ENCODE assay signal across 8 mouse cellular contexts in genomic region chr4:117133817-117134600, GRCm38 (mm10). TPM values are rescaled to one million over a fixed set of nuclear protein-coding genes. Genes with fewer than 3 reads are reported as not detected.
A peak's percentile ranks its signal among the peaks of the same experiment; 100 is the strongest.
DNase-seq lines count a peak whose midpoint lies in the region; ATAC-seq and TF ChIP-seq lines count a peak whose summit lies in the region.

Plk3 (minus strand) TSS chr4:117133963.

- peak; percentile 99 for DNase-seq in CH12.LX (ENCODE audit: extremely low read depth)
- DNase-seq in c-Kit-positive CD71-positive TER-119-negative erythroid progenitor cells, embryonic 14.5 days (ENCODE audit: low read depth) = peak; percentile 97
- DNase-seq in heart, postnatal 0 days (ENCODE audit: low spot score) = peak; percentile 95
- peak; percentile 98 for DNase-seq in kidney, postnatal 4 days

- peaks cover 21 to 62% of the 10 kb centered on the region in 2 experiments for H3K4me1 ChIP-seq in CH12.LX (ENCODE audit: control insufficient read depth in 1 of 2, insufficient read depth in 2 of 2)
- peaks cover 38% of the 10 kb centered on the region for H3K4me1 ChIP-seq in forebrain, embryonic 12.5 days
- H3K4me1 ChIP-seq in heart, postnatal 0 days (ENCODE audit: control insufficient read depth, insufficient read depth) = 0 out of 2 replicates have a peak, but pooled peaks cover 4% of the 10 kb centered on the region
- peaks cover 35% of the 10 kb centered on the region for H3K4me1 ChIP-seq in liver, embryonic 16.5 days (ENCODE audit: control insufficient read depth, low read depth, low read length)
- peaks cover 38% of the 10 kb centered on the region for H3K4me1 ChIP-seq in neural tube, embryonic 13.5 days (replicated peaks)
- peaks cover 17% of the 10 kb centered on the region for H3K4me1 ChIP-seq in testis, adult 2 months (ENCODE audit: control insufficient read depth, insufficient read depth, low read length)

- dilution Hi-C loops in CH12.LX (cut with MboI; ENCODE audit: extremely low pct_ligation_motif_present, extremely low pct_unique_long_range_greater_than_20kb, low sequenced_read_pairs) = no loop called here

- no peaks in the 10 kb centered on the region for H3K27me3 ChIP-seq in CH12.LX (replicated peaks)
- H3K27me3 ChIP-seq in forebrain, embryonic 12.5 days = peaks cover 31% of the 10 kb centered on the region
- peaks cover 9% of the 10 kb centered on the region; the same call in 1 of the 2 replicates for H3K27me3 ChIP-seq in heart, postnatal 0 days (ENCODE audit: control insufficient read depth, insufficient read depth, low read length)
- peaks cover 21% of the 10 kb centered on the region for H3K27me3 ChIP-seq in liver, embryonic 16.5 days (ENCODE audit: control insufficient read depth, insufficient read depth, low read depth, low read length)
- no peaks in the 10 kb centered on the region for H3K27me3 ChIP-seq in neural tube, embryonic 13.5 days
- H3K27me3 ChIP-seq in testis, adult 2 months (ENCODE audit: control insufficient read depth, insufficient read depth, low read length) = no peaks in the 10 kb centered on the region

- peak in 1 of 2 experiments; percentile 50; a peak in 2 of 4 replicates for TF ChIP-seq CTCF in CH12.LX (conservative IDR thresholded peaks at IDR 0.05 in 1 of 2, IDR thresholded peaks at IDR 0.05 in 1 of 2; ENCODE audit: low read depth in 2 of 2, low read length in 2 of 2)
- no peak for TF ChIP-seq CTCF in heart, postnatal 0 days (IDR thresholded peaks at IDR 0.05; ENCODE audit: low read depth)
- no peak for TF ChIP-seq CTCF in testis, adult 2 months (IDR thresholded peaks at IDR 0.05; ENCODE audit: control insufficient read depth, insufficient read depth, insufficient replicate concordance, low read depth, low read length)

- peak; percentile 40 for TF ChIP-seq RAD21 in CH12.LX (IDR thresholded peaks at IDR 0.05; ENCODE audit: low read depth, low read length)

- 0 out of 2 replicates have a peak within 1 kb of the TSS, but pooled peaks have one; percentile 9 for H3K27ac ChIP-seq in CH12.LX (ENCODE audit: insufficient read depth, low read depth)
- H3K27ac ChIP-seq in forebrain, embryonic 12.5 days = peak within 1 kb of the TSS; percentile 59; the same call in 1 of the 2 replicates
- peak within 1 kb of the TSS; percentile 7 for H3K27ac ChIP-seq in heart, postnatal 0 days (ENCODE audit: low read depth)
- H3K27ac ChIP-seq in liver, embryonic 16.5 days (ENCODE audit: low read length) = peak within 1 kb of the TSS; percentile 83
- peak within 1 kb of the TSS; percentile 81 for H3K27ac ChIP-seq in neural tube, embryonic 13.5 days (replicated peaks)
- H3K27ac ChIP-seq in testis, adult 2 months (ENCODE audit: control insufficient read depth, insufficient read depth, low read depth, low read length) = no peak within 1 kb of the TSS

- 1% methylated on average over 46 of the region's 48 CpGs for WGBS in forebrain, embryonic 12.5 days
- 3% methylated on average over 39 of the region's 48 CpGs for WGBS in heart, postnatal 0 days
- 3% methylated on average over 36 of the region's 48 CpGs for WGBS in liver, embryonic 16.5 days (ENCODE audit: insufficient replicate concordance)
- WGBS in neural tube, embryonic 13.5 days = 3% methylated on average over 42 of the region's 48 CpGs

- H3K9ac ChIP-seq in CH12.LX (ENCODE audit: insufficient read depth, low read depth) = peak within 1 kb of the TSS; percentile 97
- peak within 1 kb of the TSS; percentile 83 for H3K9ac ChIP-seq in forebrain, embryonic 12.5 days
- peak within 1 kb of the TSS; percentile 61 for H3K9ac ChIP-seq in heart, postnatal 0 days (replicated peaks; ENCODE audit: low read depth, low read length)
- H3K9ac ChIP-seq in liver, embryonic 16.5 days (ENCODE audit: low read depth, low read length) = peak within 1 kb of the TSS; percentile 82
- H3K9ac ChIP-seq in neural tube, embryonic 13.5 days = peak within 1 kb of the TSS; percentile 92

- H3K4me2 ChIP-seq in CH12.LX (ENCODE audit: insufficient read depth, low read depth, poor library complexity, severe bottlenecking) = peak within 1 kb of the TSS; percentile 91
- peak within 1 kb of the TSS; percentile 93 for H3K4me2 ChIP-seq in forebrain, embryonic 12.5 days
- peak within 1 kb of the TSS; percentile 78 for H3K4me2 ChIP-seq in heart, postnatal 0 days (ENCODE audit: low read depth, low read length)
- peak within 1 kb of the TSS; percentile 97 for H3K4me2 ChIP-seq in liver, embryonic 16.5 days (ENCODE audit: low read depth, low read length)
- peak within 1 kb of the TSS; percentile 76 for H3K4me2 ChIP-seq in neural tube, embryonic 13.5 days

- H3K4me3 ChIP-seq in CH12.LX (replicated peaks in 1 of 3; ENCODE audit: low read depth in 2 of 3, low read length in 2 of 3, poor library complexity in 1 of 3) = peak within 1 kb of the TSS; percentile 86 to 98 (median 91)
- H3K4me3 ChIP-seq in forebrain, embryonic 12.5 days (replicated peaks) = peak within 1 kb of the TSS; percentile 87
- H3K4me3 ChIP-seq in heart, postnatal 0 days (ENCODE audit: low read depth, low read length) = peak within 1 kb of the TSS; percentile 70
- peak within 1 kb of the TSS; percentile 79 for H3K4me3 ChIP-seq in liver, embryonic 16.5 days (ENCODE audit: low read depth, low read length)
- peak within 1 kb of the TSS; percentile 83 for H3K4me3 ChIP-seq in neural tube, embryonic 13.5 days
- H3K4me3 ChIP-seq in testis, adult 2 months (ENCODE audit: control insufficient read depth, low read depth, low read length) = peak within 1 kb of the TSS; percentile 84

- peak; percentile 90 for ATAC-seq in forebrain, embryonic 12.5 days (ENCODE audit: low FRiP score)
- ATAC-seq in heart, postnatal 0 days (ENCODE audit: insufficient read depth, low read depth) = peak; percentile 94
- ATAC-seq in liver, embryonic 16.5 days (ENCODE audit: low read depth) = peak; percentile 79
- peak; percentile 91 for ATAC-seq in neural tube, embryonic 13.5 days (ENCODE audit: low read depth)

- H3K9me3 ChIP-seq in CH12.LX (replicated peaks; ENCODE audit: low read length) = no peaks in the 10 kb centered on the region
- H3K9me3 ChIP-seq in forebrain, embryonic 12.5 days = no peaks in the 10 kb centered on the region
- H3K9me3 ChIP-seq in heart, postnatal 0 days (replicated peaks; ENCODE audit: control insufficient read depth, low read length) = no peaks in the 10 kb centered on the region
- H3K9me3 ChIP-seq in liver, embryonic 16.5 days (replicated peaks; ENCODE audit: control insufficient read depth, low read length) = no peaks in the 10 kb centered on the region
- no peaks in the 10 kb centered on the region for H3K9me3 ChIP-seq in neural tube, embryonic 13.5 days

- peaks cover 23 to 33% of the 10 kb centered on the region in 2 experiments for H3K36me3 ChIP-seq in CH12.LX (replicated peaks in 1 of 2; ENCODE audit: control insufficient read depth in 1 of 2, insufficient read depth in 1 of 2, low read length in 1 of 2)
- peaks cover 11% of the 10 kb centered on the region for H3K36me3 ChIP-seq in forebrain, embryonic 12.5 days (replicated peaks)
- H3K36me3 ChIP-seq in heart, postnatal 0 days (replicated peaks; ENCODE audit: control insufficient read depth, insufficient read depth, low read length) = no peaks in the 10 kb centered on the region
- H3K36me3 ChIP-seq in liver, embryonic 16.5 days (ENCODE audit: control insufficient read depth, insufficient read depth) = no peaks in the 10 kb centered on the region
- peaks cover 16% of the 10 kb centered on the region for H3K36me3 ChIP-seq in neural tube, embryonic 13.5 days
- no peaks in the 10 kb centered on the region for H3K36me3 ChIP-seq in testis, adult 2 months (ENCODE audit: control insufficient read depth, insufficient read depth, low read length)

- H3K79me2 ChIP-seq in CH12.LX (replicated peaks; ENCODE audit: control insufficient read depth, extremely low read depth, insufficient read depth, poor library complexity, severe bottlenecking) = peaks cover 20% of the 10 kb centered on the region

- TF ChIP-seq EP300 in CH12.LX (IDR thresholded peaks at IDR 0.05; ENCODE audit: low read length) = no peak; the same call in 1 of the 2 replicates
- no peak for TF ChIP-seq EP300 in heart, postnatal 0 days (IDR thresholded peaks at IDR 0.05; ENCODE audit: low read depth)

- in situ Hi-C loops in CH12.LX (cut with MboI; ENCODE audit: low pct_ligation_motif_present, low pct_unique_long_range_greater_than_20kb, low sequenced_read_pairs) = loop anchor here (5.0 kb wide), 1 partner anchor 132 kb away; no protein-coding TSS in a partner anchor

- TF ChIP-seq POLR2A in CH12.LX (IDR thresholded peaks at IDR 0.05; ENCODE audit: low read depth, low read length) = peak; percentile 98
- TF ChIP-seq POLR2A in testis, adult 2 months (IDR thresholded peaks at IDR 0.05; ENCODE audit: control insufficient read depth, low read depth, low read length) = 0 out of 2 replicates have a peak, but pooled peaks have one; percentile 24

TF ChIP-seq in CH12.LX, 34 proteins besides CTCF, POLR2A, EP300 and RAD21 (continues in another document):
- TF ChIP-seq JUND (conservative IDR thresholded peaks at IDR 0.05; ENCODE audit: low read depth, low read length) (no peak), ETS1 (conservative IDR thresholded peaks at IDR 0.05; ENCODE audit: low read depth, low read length) (peak; percentile 26), BHLHE40 (IDR thresholded peaks at IDR 0.05; ENCODE audit: low read depth, low read length) (no peak; the same call in 1 of the 2 replicates), E2F4 (IDR thresholded peaks at IDR 0.05; ENCODE audit: insufficient replicate concordance, low read depth, low read length) (no peak), USF1 (IDR thresholded peaks at IDR 0.05; ENCODE audit: low read depth, low read length) (no peak), MXI1 (IDR thresholded peaks at IDR 0.05; ENCODE audit: low read depth, low read length) (peak; percentile 79), NRF1 (IDR thresholded peaks at IDR 0.05; ENCODE audit: low read depth, low read length) (peak; percentile 33; the same call in 1 of the 2 replicates), ELF1 (IDR thresholded peaks at IDR 0.05; ENCODE audit: low read depth, low read length) (peak; percentile 48), USF2 (conservative IDR thresholded peaks at IDR 0.05; ENCODE audit: low read depth, low read length) (no peak), JUN (IDR thresholded peaks at IDR 0.05; ENCODE audit: insufficient read depth, low read depth, low read length) (no peak), MAFK (IDR thresholded peaks at IDR 0.05; ENCODE audit: insufficient replicate concordance, low read length) (no peak)

RNA-seq across cellular contexts. Expression of gene Plk3, which starts in this region (rescaled TPM):
- total RNA-seq in CH12.LX (2012; rRNA removed) = 12.0 and 13.8 TPM in 2 replicates
- total RNA-seq in CH12.LX (2014; rRNA removed) = 8.6 and 8.8 TPM in 2 replicates
- polyA plus RNA-seq in CH12.LX (2012; ENCODE audit: insufficient read length, low read depth) = 14.7 and 18.5 TPM in 2 replicates
- 17.7 and 23.1 TPM in 2 replicates for polyA plus RNA-seq in forebrain, embryonic 12.5 days (2016; fragmentation: Nextera tagmentation; extraction: Ambion mirVana)
- total RNA-seq in heart, postnatal 0 days (2014; rRNA removed; ENCODE audit: low replicate concordance) = 1.6 and 4.0 TPM in 2 replicates
- 1.6 and 1.9 TPM in 2 replicates for polyA plus RNA-seq in heart, postnatal 0 days (2015; fragmentation: Nextera tagmentation; extraction: Ambion mirVana)
- polyA plus RNA-seq in liver, embryonic 16.5 days (2015; fragmentation: Nextera tagmentation; extraction: Ambion mirVana) = 2.2 TPM in 2 replicates
- 16.0 and 20.7 TPM in 2 replicates for polyA plus RNA-seq in neural tube, embryonic 13.5 days (2015; fragmentation: Nextera tagmentation; extraction: Ambion mirVana)
- 0.94 and 1.5 TPM in 2 replicates for polyA plus RNA-seq in testis, adult 2 months (2012; rRNA removed)
